Mouse (Mus musculus) bone marrow, adult 2 months (tissue): ENCODE data around the gene Hrct1.

Experiments
- CTCF ChIP-seq: fragments of 200-500 bp; IDR thresholded peaks from 2 replicates; pipeline ENCODE4 v1.5.1; 2011; ENCODE audit warnings: low read length, control low read depth; ENCODE audit not compliant: control insufficient read depth, insufficient read depth
- POLR2A ChIP-seq: fragments of 200-500 bp; IDR thresholded peaks from 2 replicates; pipeline ENCODE4 v1.6.1; 2011; ENCODE audit warnings: low read depth, mild to moderate bottlenecking, control low read depth, low read length, borderline replicate concordance; ENCODE audit not compliant: control insufficient read depth

- TF ChIP-seq CTCF (no peak), POLR2A (no peak)
These were observed 15.6 kb downstream of the Hrct1 start for GRCm38 (mm10) chr4:43742637-43743036.
